Mouse (Mus musculus) bone marrow, adult 2 months (tissue): Measurements from ENCODE around the gene Aqp1.

ENCODE experiments used
- CTCF ChIP-seq: fragments of 200-500 bp; IDR thresholded peaks from 2 replicates; pipeline ENCODE4 v1.5.1; 2011; ENCODE audit warnings: low read length, control low read depth; ENCODE audit not compliant: control insufficient read depth, insufficient read depth
- POLR2A ChIP-seq: fragments of 200-500 bp; IDR thresholded peaks from 2 replicates; pipeline ENCODE4 v1.6.1; 2011; ENCODE audit warnings: low read depth, mild to moderate bottlenecking, control low read depth, low read length, borderline replicate concordance; ENCODE audit not compliant: control insufficient read depth

DNA sequence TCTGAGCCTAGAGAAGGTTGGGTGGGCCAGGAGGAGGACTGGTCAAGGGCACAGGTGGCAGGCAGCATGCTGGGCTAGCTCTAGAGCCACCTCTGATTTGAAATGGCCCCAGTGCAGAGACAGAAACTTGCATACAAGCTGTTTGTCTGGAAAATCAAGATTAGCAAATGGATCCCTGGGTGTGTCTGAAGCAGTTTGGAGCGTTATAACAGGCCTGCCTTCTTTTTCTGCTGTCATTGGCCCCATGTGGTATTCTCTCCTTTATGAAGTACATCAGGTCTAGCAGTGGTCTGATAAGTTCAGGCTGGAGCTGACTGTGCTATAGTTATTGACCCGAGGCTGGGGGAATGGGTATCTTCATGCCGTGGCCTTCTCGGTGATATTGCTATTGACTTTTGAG, 22.3 kb upstream of the Aqp1 start:
- no peak for TF ChIP-seq CTCF
- TF ChIP-seq POLR2A, result no peak
